Mouse (Mus musculus) c-Kit-positive CD71-positive TER-119-positive erythroid progenitor cells, embryonic 14.5 days (primary cell): ENCODE results near the gene Hyou1.
A peak's percentile ranks its signal among the peaks of the same experiment; 100 is the strongest.
"Not testable (repeated sequence)": the region's sequence is repeated elsewhere in the genome, so short reads cannot be mapped to it uniquely, and the experiment has no call there.

Source experiments
- DNase-seq: peaks from one replicate; pipeline ENCODE4 v3.0.0-alpha.2; 2013; ENCODE audit warnings: low spot score

Hyou1 gene

GRCm38 (mm10) chr9:44379054-44379834 is at the start of gene Hyou1:
Gene Hyou1 (plus strand): TSS chr9:44379490.
- peak; percentile 96 for DNase-seq

DNA sequence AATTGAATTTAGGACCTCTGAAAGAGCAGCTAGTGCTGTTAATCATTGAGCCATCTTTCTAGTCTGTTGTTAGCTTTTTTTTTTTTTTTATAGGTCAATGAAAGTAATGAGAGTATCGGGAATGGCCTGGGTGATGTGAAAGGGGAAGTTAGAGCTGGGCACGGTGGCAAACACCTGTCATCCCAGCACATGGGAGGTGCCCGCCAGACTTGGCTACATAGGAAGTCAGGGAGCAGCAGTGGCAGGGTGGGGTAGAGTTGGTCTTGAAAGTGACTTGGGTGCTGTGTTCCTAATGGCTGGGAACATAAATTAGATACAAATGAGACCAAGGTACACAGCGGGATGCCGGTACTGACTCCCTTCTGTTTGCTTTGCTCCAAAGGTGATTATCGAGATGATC is 48.6 kb upstream of the Hyou1 start:
- no peak for DNase-seq

DNA sequence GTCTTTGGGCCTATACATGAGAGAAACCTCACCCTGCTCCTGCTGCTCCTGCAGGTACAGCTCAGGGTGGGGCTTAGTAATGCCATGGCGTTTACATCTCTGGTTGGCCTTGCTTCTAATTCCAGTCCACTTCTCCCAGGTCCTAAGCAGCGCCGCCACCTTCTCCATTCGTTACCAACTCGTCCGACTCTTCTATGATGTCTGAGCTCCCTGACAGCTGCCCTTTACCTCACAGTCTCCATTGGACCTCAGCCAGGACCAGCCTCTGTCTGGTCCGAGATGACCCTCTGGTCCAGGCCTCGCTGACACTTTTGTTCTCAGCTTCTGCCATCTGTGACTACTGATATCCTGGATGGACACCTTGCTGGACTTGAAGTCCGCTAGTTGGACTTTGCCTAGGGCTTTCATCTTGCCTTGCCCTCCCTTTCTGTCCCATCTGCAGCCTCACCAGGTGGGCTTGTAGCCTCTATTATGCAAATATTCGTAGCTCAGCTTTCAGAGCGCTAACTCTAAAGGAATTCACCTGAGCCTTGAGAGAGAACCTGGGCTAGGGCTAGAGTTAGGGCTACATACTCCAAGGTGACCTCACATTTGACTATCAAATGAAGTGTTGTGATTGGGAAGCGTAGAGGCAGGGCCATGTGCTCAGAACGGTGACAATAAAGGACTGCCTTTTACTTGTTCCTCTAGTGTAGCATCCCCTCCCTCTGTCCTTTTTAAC is 46.2 kb upstream of the Hyou1 start:
- DNase-seq: no peak

DNA sequence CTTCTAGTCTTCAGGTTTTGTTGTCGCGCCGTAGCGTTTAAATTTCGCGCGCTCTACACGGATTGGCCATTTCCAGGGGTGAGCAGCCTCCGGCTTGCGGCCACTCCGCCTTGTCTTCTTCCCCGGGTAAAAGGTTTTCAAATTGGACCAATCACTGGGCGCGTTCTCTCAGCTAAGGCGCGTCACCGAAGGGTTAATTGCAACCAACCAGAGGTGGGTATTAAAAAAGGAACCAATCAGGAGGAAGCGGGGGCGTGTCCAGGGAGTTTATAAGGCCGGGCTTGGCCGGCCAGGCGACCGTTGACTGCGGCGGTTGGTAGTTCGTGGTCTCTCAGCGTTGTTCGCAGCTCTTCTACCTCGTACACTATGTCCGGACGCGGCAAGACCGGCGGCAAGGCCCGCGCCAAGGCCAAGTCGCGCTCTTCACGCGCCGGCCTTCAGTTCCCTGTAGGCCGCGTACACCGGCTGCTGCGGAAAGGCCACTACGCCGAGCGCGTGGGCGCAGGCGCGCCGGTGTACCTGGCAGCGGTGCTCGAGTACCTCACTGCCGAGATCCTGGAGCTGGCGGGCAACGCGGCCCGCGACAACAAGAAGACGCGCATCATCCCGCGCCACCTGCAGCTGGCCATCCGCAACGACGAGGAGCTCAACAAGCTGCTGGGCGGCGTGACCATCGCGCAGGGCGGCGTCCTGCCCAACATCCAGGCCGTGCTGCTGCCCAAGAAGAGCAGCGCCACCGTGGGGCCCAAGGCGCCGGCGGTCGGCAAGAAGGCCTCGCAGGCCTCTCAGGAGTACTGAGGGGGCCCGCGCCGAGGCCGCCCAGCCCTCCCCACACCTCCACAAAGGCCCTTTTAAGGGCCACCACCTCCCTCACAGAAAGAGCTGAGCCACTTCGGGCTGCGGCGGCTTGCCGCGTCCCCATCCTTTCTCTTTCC is 44.6 kb upstream of the Hyou1 start, which contains the start of gene H2afx:
H2afx (plus strand) TSS at position 299 of the 935 bp plus-strand sequence.
- peak; percentile 100 for DNase-seq

DNA sequence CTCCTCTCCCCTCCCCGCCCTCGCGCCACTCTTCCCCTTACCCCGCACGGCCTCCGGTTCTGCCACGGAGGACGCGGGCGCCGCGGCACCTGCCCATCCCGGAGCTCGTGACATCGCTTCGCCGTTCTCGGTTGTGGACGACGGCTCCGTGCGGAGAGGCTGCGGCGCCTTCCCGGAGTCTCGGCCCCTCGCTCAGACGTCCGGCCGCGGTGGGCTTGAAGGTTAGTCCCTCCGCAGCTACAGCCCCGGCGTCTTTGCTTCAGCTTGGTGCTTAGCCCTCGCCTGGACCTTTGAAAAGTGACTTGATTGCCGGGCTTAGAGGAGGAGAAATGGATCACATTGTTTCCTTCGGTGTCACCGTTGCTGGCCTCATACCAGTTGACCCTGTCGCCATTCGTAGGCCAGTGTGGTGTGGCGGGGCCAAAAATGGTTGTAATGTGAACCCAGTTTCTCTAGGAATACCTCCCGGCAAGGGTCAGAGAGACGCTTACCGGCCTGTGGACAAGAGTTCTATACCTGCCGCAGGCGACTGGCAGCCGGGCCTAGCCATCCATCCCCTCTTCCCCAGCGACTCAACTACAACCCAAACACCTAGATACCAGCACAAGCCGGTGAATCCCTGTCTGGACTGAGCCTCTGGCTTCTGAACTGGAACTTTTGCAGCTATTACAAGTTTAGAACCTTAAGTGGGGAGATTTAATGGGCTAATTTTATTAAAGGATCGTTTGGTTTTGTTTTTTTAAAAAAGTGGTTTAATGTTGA is 43.8 kb upstream of the Hyou1 start:
- DNase-seq: peak; percentile 75

- peak; percentile 69 for DNase-seq
Measured at GRCm38 (mm10) chr9:44336093-44336406, 43.2 kb upstream of the Hyou1 start.

DNA sequence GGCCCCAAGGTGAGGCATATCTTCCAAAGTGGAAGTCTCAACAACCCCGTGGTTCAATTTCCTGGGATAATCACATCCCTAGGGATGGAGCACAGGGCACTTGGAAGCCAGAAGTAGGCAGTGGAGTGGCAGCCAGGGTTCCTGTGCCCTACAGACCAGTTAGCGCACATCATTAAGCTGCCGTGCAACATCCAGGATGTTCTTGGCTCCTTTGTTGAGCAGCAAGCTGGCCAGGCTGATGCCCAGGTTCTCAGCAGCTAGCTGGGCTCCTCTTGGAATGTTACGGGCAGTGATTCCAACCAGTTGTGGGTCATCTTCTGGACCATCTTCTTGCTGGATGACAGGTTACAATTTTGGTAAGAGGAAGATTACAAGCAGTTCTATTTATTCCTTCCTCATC is 42.8 kb upstream of the Hyou1 start:
- DNase-seq: not testable (repeated sequence)

DNA sequence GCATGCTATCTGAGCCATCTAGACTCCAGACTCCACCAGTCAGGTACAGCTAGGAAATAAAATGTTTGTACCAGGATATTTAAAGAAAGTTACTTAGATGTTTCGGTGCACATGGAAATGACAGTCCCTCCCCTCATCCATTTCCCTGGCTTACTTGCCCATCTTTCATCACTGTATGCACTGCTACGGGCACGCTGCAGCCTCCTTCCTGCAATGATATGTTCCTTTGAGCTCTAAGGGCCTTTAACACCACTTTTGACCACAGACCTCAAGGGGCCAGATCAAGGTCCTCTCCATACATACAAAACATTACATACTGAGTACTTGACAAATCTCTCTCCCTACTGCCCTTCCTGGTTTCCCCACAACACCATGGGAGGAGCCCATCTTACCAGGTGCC is 42.3 kb upstream of the Hyou1 start:
- peak; percentile 64 for DNase-seq

DNA sequence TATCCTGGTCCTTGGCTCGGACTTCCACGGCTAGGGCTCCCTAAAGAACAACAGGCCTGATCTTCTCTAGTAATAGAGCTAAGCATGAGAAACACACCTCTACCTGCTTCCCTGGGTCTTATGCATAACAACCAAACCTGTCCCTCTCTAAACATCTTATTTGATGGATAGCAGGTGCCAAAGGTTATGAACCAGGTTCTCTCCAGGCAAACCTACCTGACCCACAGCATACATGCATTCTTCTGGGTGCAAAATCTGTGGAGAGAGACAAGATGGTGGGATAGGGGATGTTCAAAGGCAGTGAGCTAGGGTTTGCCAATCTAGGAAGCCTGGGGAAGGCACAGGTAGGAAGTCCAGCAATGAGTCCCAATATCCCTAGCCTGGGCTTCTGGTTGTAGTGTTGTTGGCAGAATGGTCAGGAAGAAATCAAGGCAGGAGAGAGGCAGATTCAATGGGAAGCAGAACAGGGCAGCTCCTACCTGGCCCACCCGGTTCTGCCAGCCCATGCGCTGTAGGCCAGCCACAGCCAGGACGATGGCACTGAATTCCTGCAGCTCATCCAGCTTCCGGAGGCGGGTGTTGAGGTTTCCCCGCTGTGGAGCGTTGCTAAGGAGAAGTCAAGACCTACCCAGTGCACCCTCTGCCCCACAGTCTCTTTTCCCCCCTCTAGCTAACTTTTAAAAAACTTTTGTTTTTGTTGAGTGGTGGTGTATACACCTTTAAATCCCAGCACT is 41.7 kb upstream of the Hyou1 start:
- DNase-seq: no peak

GRCm38 (mm10) chr9:44338574-44338973 is 40.7 kb upstream of the Hyou1 start:
- DNase-seq: no peak

DNA sequence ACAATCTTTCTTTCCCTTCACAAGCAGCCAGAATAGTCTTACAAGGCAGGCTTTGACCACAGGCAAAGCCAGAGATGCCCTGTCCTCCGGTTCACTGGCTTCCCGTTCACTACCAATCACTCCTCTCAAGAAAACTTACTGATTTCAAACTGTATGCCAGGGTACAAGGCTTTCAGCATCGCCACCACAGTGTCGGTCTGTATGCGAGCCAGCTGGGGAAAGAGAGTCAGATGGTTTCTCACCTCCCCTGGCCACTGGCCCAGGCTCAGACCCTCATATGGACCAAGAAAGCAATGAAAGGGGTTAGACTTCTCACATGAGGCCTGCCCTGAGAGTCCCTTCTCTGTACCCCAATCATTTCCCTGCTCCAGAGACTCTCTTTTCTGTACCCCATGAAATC is 37.8 kb upstream of the Hyou1 start:
- DNase-seq: no peak

- DNase-seq: peak; percentile 92
Measured at GRCm38 (mm10) chr9:44342173-44342572, 37.1 kb upstream of the Hyou1 start.

GRCm38 (mm10) chr9:44342605-44343004 is 36.7 kb upstream of the Hyou1 start:
- no peak for DNase-seq

DNA sequence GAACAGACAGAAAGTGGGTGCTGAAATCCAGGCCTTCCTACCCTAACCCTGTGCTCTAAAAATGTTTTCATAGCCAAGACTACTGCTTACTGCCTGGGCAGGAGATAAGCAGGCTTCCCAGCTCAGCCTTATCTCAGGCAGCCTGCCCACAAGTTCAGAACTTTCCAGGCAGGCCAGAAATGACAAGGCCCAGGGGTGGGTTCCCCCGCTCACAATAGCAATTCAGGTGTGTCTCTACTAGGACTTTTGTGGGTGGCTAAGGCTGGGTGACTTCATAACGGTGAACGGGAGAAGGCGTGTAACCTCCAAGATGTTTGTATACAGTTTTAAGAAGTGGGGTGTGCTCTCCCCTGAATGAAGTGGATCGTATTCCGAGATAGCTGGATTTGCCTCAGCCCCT is 36.0 kb upstream of the Hyou1 start:
- DNase-seq: peak; percentile 86

- DNase-seq: peak; percentile 91
Measured at GRCm38 (mm10) chr9:44343781-44344421, 35.4 kb upstream of the Hyou1 start, which contains the start of gene Hmbs. Gene Hmbs (minus strand): TSS chr9:44344228.

- DNase-seq: no peak
Measured at GRCm38 (mm10) chr9:44345570-44346433, 33.5 kb upstream of the Hyou1 start.

DNA sequence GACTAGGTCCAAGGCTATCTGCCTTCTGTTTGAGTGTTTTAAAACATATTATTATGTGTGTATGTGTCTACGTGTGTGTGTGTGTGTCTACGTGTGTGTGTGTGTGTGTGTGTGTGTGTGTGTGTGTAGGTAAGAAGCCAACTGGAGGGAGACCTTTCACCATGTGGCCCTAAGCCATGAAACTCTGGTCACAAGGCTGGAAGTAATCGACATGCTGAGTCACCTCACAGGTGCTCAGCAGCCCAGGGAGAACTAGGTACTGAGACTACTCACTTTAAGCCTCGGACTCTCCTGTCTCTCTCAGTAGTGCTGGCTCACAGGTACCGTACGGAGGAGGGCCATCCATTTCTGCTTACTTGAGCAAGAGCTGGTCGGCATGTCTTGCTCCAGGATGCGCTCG is 32.1 kb upstream of the Hyou1 start:
- no peak for DNase-seq

- DNase-seq: no peak
Measured at GRCm38 (mm10) chr9:44347621-44348020, 31.7 kb upstream of the Hyou1 start.

GRCm38 (mm10) chr9:44348546-44348945 is 30.7 kb upstream of the Hyou1 start:
- no peak for DNase-seq
